Mouse (Mus musculus) T-helper 1 cell (primary cell): ENCODE results near the gene Bahcc1.

ENCODE experiments used
- in situ Hi-C: fragments of 300-600 bp; cut with MboI, MseI; formaldehyde crosslinking; loops from one replicate; pipeline ENCODE4 v1.15.1; 2025; ENCODE audit warnings: high pct_unique_total_duplicates

Bahcc1 gene

GRCm38 (mm10) chr11:120314721-120315415 lies 82.1 kb downstream of the Bahcc1 start:
- in situ Hi-C loops, result loop anchor here (5.0 kb wide), 1 partner anchor 37 kb away; no protein-coding TSS in a partner anchor

- in situ Hi-C loops, result no loop called here
These were observed 82.6 kb downstream of the Bahcc1 start for GRCm38 (mm10) chr11:120315416-120315761.

- in situ Hi-C loops, result no loop called here
These were observed 83.3 kb downstream of the Bahcc1 start for GRCm38 (mm10) chr11:120315832-120316689.

- in situ Hi-C loops, result no loop called here
These were observed 84.0 kb downstream of the Bahcc1 start for GRCm38 (mm10) chr11:120316690-120317254.

- in situ Hi-C loops, result no loop called here
These were observed 84.7 kb downstream of the Bahcc1 start for GRCm38 (mm10) chr11:120317456-120317855.

GRCm38 (mm10) chr11:120319310-120319709 lies 86.6 kb downstream of the Bahcc1 start:
- in situ Hi-C loops, result no loop called here

GRCm38 (mm10) chr11:120320156-120320555 lies 87.4 kb downstream of the Bahcc1 start:
- in situ Hi-C loops, result no loop called here

GRCm38 (mm10) chr11:120335431-120336021 lies 102.8 kb downstream of the Bahcc1 start:
- in situ Hi-C loops, result no loop called here

GRCm38 (mm10) chr11:120337447-120337846 lies 104.7 kb downstream of the Bahcc1 start:
- in situ Hi-C loops, result no loop called here

- in situ Hi-C loops, result no loop called here
These were observed 106.0 kb downstream of the Bahcc1 start for GRCm38 (mm10) chr11:120338786-120339185.

GRCm38 (mm10) chr11:120339978-120340513 lies 107.3 kb downstream of the Bahcc1 start:
- in situ Hi-C loops, result no loop called here

GRCm38 (mm10) chr11:120341661-120342060 lies 108.9 kb downstream of the Bahcc1 start:
- in situ Hi-C loops, result no loop called here
